Mouse (Mus musculus) stomach, postnatal 0 days (tissue): ENCODE results near the gene Fahd1. TPM values are rescaled to one million over a fixed set of nuclear protein-coding genes. Genes with fewer than 3 reads are reported as not detected.
A peak's percentile ranks its signal among the peaks of the same experiment; 100 is the strongest.

ENCODE experiments used
- ATAC-seq: fragments of 200-750 bp; cut with Nextera tagmentation; 2 replicates; pipeline ENCODE4 v1.8.0; 2017; ENCODE audit not compliant: low FRiP score, low TSS enrichment
- DNase-seq: peaks from one replicate; pipeline ENCODE4 v3.0.0-alpha.2; 2016; ENCODE audit warnings: low spot score
- H3K27ac ChIP-seq: fragments of 300-500 bp; sonication (generic); replicated peaks from 2 replicates; pipeline ENCODE4 v1.5.1; 2014; ENCODE audit warnings: mild to moderate bottlenecking, control low read depth
- H3K27me3 ChIP-seq: fragments of 300-500 bp; sonication (generic); 2 replicates; pipeline ENCODE4 v1.6.1; 2014; ENCODE audit warnings: low read length; ENCODE audit not compliant: control insufficient read depth, insufficient read depth
- H3K36me3 ChIP-seq: fragments of 300-500 bp; sonication (generic); 2 replicates; pipeline ENCODE4 v1.6.1; 2014; ENCODE audit warnings: low read length, mixed read lengths; ENCODE audit not compliant: control insufficient read depth, insufficient read depth
- H3K4me1 ChIP-seq: fragments of 300-500 bp; sonication (generic); replicated peaks from 2 replicates; pipeline ENCODE4 v1.6.1; 2014; ENCODE audit warnings: antibody characterized with exemption; ENCODE audit not compliant: control insufficient read depth, insufficient read depth
- H3K4me2 ChIP-seq: fragments of 300-500 bp; sonication (generic); replicated peaks from 2 replicates; pipeline ENCODE4 v1.6.1; 2014; ENCODE audit warnings: low read depth, mild to moderate bottlenecking, control low read depth, moderate library complexity
- H3K4me3 ChIP-seq: fragments of 300-500 bp; sonication (generic); 2 replicates; pipeline ENCODE4 v1.5.1; 2014; ENCODE audit warnings: low read depth, low read length, control low read depth
- H3K9ac ChIP-seq: fragments of 300-500 bp; sonication (generic); 2 replicates; pipeline ENCODE4 v1.6.1; 2014; ENCODE audit warnings: mild to moderate bottlenecking, low read length, control low read depth, mixed read lengths
- H3K9me3 ChIP-seq: fragments of 300-500 bp; sonication (generic); 2 replicates; pipeline ENCODE4 v1.6.1; 2016; ENCODE audit warnings: low read length; ENCODE audit not compliant: control insufficient read depth
- CTCF ChIP-seq: IDR thresholded peaks from 2 replicates; pipeline ENCODE4 v1.5.1; 2016; ENCODE audit warnings: antibody characterized with exemption, low read depth, mild to moderate bottlenecking, moderate library complexity
- EP300 ChIP-seq: optimal IDR thresholded peaks from 2 replicates; pipeline ENCODE3; 2016; ENCODE audit warnings: antibody characterized with exemption
- WGBS: fragments of 180-500 bp; shearing (Covaris S2); extraction: QIAGEN DNeasy Blood & Tissue Kit; methylation state at CpG from one replicate; pipeline ENCODE4 v1.1.7; 2014; 5-methylcytosine and 5-hydroxymethylcytosine counted together
- polyA plus RNA-seq: library from polyadenylated mRNA; unstranded; fragments of >200 nt; fragmentation: Nextera tagmentation; extraction: Ambion mirVana; gene quantifications from 2 replicates; pipeline ENCODE4 v1.2.1, GENCODE M21; 2015

The Fahd1 gene
- polyA plus RNA-seq, 1 experiment from 2014 or later, result 24.1 TPM

DNA sequence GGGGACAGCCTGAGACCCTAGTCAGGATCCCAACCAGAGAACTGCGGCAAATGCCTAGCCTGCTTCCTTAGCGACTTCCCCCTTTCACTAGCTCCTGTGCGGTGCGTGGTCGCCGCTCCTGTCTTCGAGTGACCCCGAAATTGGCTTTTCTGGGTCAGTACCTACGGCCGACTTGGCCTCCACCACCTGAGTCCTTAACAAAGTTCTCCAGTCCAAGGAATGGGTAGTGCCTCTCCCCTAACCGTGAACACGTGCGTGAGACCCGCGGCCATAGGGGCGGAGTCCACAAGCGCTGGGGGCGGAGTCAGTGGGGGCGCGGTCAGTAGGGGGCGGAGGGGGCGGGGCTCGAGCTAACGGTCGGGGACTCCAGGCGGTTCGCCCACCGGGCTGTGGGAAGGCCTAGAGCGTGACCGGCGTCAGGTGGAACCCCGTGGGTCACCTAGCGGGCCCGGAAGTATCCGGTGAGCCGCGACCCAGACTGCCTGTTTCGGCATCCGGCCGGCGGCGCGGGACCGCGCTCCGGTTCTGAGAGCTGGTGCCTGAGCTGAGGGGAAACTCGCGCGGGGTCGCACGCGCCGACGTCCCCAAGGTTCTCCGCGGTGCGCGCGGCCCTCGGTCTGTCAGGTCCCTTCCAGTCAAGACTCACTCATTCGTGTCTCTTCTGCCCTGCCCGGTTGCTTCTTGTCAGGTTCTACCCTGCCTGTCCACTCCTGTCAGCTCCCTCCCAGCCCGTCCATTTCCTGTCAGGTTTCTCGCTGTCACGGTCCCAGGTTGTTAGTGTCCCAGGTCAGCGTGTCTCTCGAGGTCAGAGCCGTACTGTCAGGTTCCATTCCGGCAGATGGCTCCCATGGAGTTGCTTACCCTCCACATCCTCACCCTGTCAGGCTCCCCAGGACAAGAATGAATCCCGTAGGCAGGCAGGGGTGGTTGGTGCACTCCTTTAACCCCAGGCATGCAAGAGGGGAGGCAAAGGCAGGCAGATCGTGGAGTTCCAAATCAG, 45.9 kb downstream of the Fahd1 start, which contains the start of gene Meiob:
TSS of gene Meiob (plus strand) at position 338 of the 1,000 bp plus-strand sequence.
- WGBS, result under 1% methylated on average over 64 of the region's 71 CpGs
- H3K4me3 ChIP-seq, result peak within 1 kb of the TSS; percentile 60
- no peaks in the 10 kb centered on the region for H3K9me3 ChIP-seq
- H3K9ac ChIP-seq, result peak within 1 kb of the TSS; percentile 60
- H3K4me2 ChIP-seq, result peak within 1 kb of the TSS; percentile 91
- no peaks in the 10 kb centered on the region for H3K4me1 ChIP-seq
- TF ChIP-seq CTCF (no peak), EP300 (no peak)
- H3K27ac ChIP-seq, result no peak within 1 kb of the TSS
- no peaks in the 10 kb centered on the region for H3K27me3 ChIP-seq
- no peaks in the 10 kb centered on the region for H3K36me3 ChIP-seq
- peak; percentile 78 for DNase-seq
- peak; percentile 81 for ATAC-seq

DNA sequence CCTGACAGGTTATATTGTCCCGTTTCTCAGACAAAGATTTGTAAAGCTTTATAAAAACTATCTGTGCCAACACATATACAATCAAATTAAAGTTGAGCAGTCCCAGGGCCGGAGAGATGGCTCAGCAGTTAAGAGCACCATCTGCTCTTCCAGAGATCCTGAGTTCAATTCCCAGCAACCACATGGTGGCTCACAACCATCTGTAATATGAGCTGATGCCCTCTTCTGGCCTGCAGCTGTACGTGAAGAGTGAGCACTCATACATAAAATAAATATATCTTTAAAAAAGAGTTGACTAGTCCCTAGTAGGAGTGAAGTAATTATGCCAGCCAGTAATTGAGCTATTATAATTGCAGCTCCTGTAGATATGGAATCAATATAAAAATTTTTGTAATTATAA, 49.6 kb downstream of the Fahd1 start:
- Histone ChIP-seq H3K27ac (no peak overlapping the region), H3K9me3 (no peaks in the 10 kb centered on the region), H3K27me3 (no peaks in the 10 kb centered on the region), H3K4me2 (no peak overlapping the region), H3K9ac (no peak overlapping the region), H3K4me1 (no peaks in the 10 kb centered on the region), H3K4me3 (no peak overlapping the region), H3K36me3 (no peaks in the 10 kb centered on the region)
- DNase-seq (no peak), ATAC-seq (no peak)
- 51% methylated on average over 3 of the region's 3 CpGs for WGBS
- TF ChIP-seq EP300 (no peak), CTCF (peak; percentile 31)

DNA sequence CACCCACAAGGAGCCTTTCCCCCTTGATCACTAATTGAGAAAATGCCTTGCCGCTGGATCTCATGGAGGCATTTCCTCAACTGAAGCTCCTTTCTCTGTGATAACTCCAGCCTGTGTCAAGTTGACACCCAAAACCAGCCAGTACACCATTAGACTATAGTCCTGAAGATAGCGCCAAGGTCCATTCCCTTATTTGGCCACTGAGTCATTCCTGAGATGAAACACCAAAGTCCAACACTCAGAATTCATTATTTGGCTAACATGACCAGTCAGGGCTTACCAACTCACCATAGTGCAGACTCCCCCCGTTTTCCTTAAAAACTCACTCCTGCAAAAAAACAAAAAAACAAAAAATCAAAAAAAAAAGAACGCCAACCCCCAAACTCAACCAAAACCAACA, 50.7 kb downstream of the Fahd1 start:
- H3K36me3 ChIP-seq, result no peaks in the 10 kb centered on the region
- ATAC-seq (no peak), DNase-seq (no peak)
- H3K4me2 ChIP-seq, result no peak overlapping the region
- 84% methylated on average over 4 of the region's 4 CpGs for WGBS
- no peaks in the 10 kb centered on the region for H3K9me3 ChIP-seq
- H3K4me1 ChIP-seq, result no peaks in the 10 kb centered on the region
- H3K27ac ChIP-seq, result no peak overlapping the region
- no peaks in the 10 kb centered on the region for H3K27me3 ChIP-seq
- H3K9ac ChIP-seq, result no peak overlapping the region
- H3K4me3 ChIP-seq, result no peak overlapping the region
- TF ChIP-seq EP300 (no peak), CTCF (no peak)

Other genes with a start within 250 kb of the Fahd1 start
- gene Tsc2, start 217.7 kb downstream of the Fahd1 start, polyA plus RNA-seq, result 36.2 and 37.0 TPM in 2 replicates
- 8.0 and 8.4 TPM in 2 replicates for gene Nthl1, start 217.7 kb downstream of the Fahd1 start, polyA plus RNA-seq
- gene Slc9a3r2, start 200.0 kb downstream of the Fahd1 start, polyA plus RNA-seq, result 37.9 and 38.0 TPM in 2 replicates
- gene Npw, start 191.9 kb downstream of the Fahd1 start, polyA plus RNA-seq, result 1.2 and 1.8 TPM in 2 replicates
- 9.7 and 12.4 TPM in 2 replicates for gene Zfp598, start 180.7 kb downstream of the Fahd1 start, polyA plus RNA-seq
- 5.0 and 5.9 TPM in 2 replicates for gene Syngr3, start 160.4 kb downstream of the Fahd1 start, polyA plus RNA-seq
- 27.2 and 27.7 TPM in 2 replicates for gene Gfer, start 154.2 kb downstream of the Fahd1 start, polyA plus RNA-seq
- 3.3 and 3.7 TPM in 2 replicates for gene Noxo1, start 154.1 kb downstream of the Fahd1 start, polyA plus RNA-seq
- gene Tbl3, start 142.7 kb downstream of the Fahd1 start, polyA plus RNA-seq, result 33.7 and 36.3 TPM in 2 replicates
- gene Rnf151, start 132.3 kb downstream of the Fahd1 start, polyA plus RNA-seq, result 0.10 TPM in 1 of 2 replicates, not detected in the other
- 1,081 and 1,135 TPM in 2 replicates for gene Rps2, start 132.2 kb downstream of the Fahd1 start, polyA plus RNA-seq
- 256 and 269 TPM in 2 replicates for gene Ndufb10, start 125.9 kb downstream of the Fahd1 start, polyA plus RNA-seq
- 0.23 and 0.28 TPM in 2 replicates for gene Rpl3l, start 122.5 kb downstream of the Fahd1 start, polyA plus RNA-seq
- 51.7 and 54.2 TPM in 2 replicates for gene Msrb1, start 113.7 kb downstream of the Fahd1 start, polyA plus RNA-seq
- gene Hs3st6, start 97.4 kb downstream of the Fahd1 start, polyA plus RNA-seq, result 1.4 and 1.8 TPM in 2 replicates
- 0.05 TPM in 1 of 2 replicates, not detected in the other for gene Meiob, start 46.1 kb downstream of the Fahd1 start, polyA plus RNA-seq
- gene Hagh, start 10.2 kb downstream of the Fahd1 start, polyA plus RNA-seq, result 51.3 and 52.7 TPM in 2 replicates
- 5.6 and 5.9 TPM in 2 replicates for gene Igfals, start 15.6 kb upstream of the Fahd1 start, polyA plus RNA-seq
- gene Nubp2, start 36.0 kb upstream of the Fahd1 start, polyA plus RNA-seq, result 39.4 and 40.5 TPM in 2 replicates
- gene Spsb3, start 36.3 kb upstream of the Fahd1 start, polyA plus RNA-seq, result 45.5 and 47.8 TPM in 2 replicates
- gene Eme2, start 44.7 kb upstream of the Fahd1 start, polyA plus RNA-seq, result 15.6 and 17.6 TPM in 2 replicates
- 102 and 104 TPM in 2 replicates for gene Mrps34, start 44.8 kb upstream of the Fahd1 start, polyA plus RNA-seq
- 39.8 and 40.2 TPM in 2 replicates for gene Nme3, start 46.1 kb upstream of the Fahd1 start, polyA plus RNA-seq
- 6.2 and 6.5 TPM in 2 replicates for gene Mapk8ip3, start 86.6 kb upstream of the Fahd1 start, polyA plus RNA-seq
- 51.8 and 53.9 TPM in 2 replicates for gene Jpt2, start 110.3 kb upstream of the Fahd1 start, polyA plus RNA-seq
- 2.2 and 2.8 TPM in 2 replicates for gene Cramp1l, start 165.4 kb upstream of the Fahd1 start, polyA plus RNA-seq
- gene Ift140, start 165.7 kb upstream of the Fahd1 start, polyA plus RNA-seq, result 4.1 and 4.2 TPM in 2 replicates
- 16.8 and 19.0 TPM in 2 replicates for gene Tmem204, start 233.2 kb upstream of the Fahd1 start, polyA plus RNA-seq